Mouse (Mus musculus) intestine, embryonic 16.5 days (tissue): Measurements from ENCODE around the gene Tmem183a. TPM values are rescaled to one million over a fixed set of nuclear protein-coding genes. Genes with fewer than 3 reads are reported as not detected.

Experiments
- ATAC-seq: fragments of 200-750 bp; cut with Nextera tagmentation; 2 replicates; pipeline ENCODE4 v1.8.0; 2017; ENCODE audit warnings: moderate TSS enrichment, moderate library complexity
- H3K27ac ChIP-seq: fragments of 300-500 bp; sonication (generic); 2 replicates; pipeline ENCODE4 v1.5.1; 2014; ENCODE audit warnings: mild to moderate bottlenecking, low read length
- H3K27me3 ChIP-seq: fragments of 300-500 bp; sonication (generic); replicated peaks from 2 replicates; pipeline ENCODE4 v1.6.1; 2014; ENCODE audit warnings: low read length, control low read depth, mixed read lengths; ENCODE audit not compliant: control insufficient read depth, insufficient read depth
- H3K36me3 ChIP-seq: fragments of 300-500 bp; sonication (generic); 2 replicates; pipeline ENCODE4 v1.6.1; 2014; ENCODE audit warnings: low read length, control low read depth; ENCODE audit not compliant: control insufficient read depth, insufficient read depth
- H3K4me1 ChIP-seq: fragments of 300-500 bp; sonication (generic); 2 replicates; pipeline ENCODE4 v1.6.1; 2014; ENCODE audit warnings: low read length, control low read depth, mixed read lengths; ENCODE audit not compliant: control insufficient read depth, insufficient read depth
- H3K4me2 ChIP-seq: fragments of 300-500 bp; sonication (generic); 2 replicates; pipeline ENCODE4 v1.6.1; 2014; ENCODE audit warnings: low read depth, low read length, control low read depth
- H3K4me3 ChIP-seq: fragments of 300-500 bp; sonication (generic); 2 replicates; pipeline ENCODE4 v1.5.1; 2014; ENCODE audit warnings: mild to moderate bottlenecking, low read length
- H3K9ac ChIP-seq: fragments of 300-500 bp; sonication (generic); 2 replicates; pipeline ENCODE4 v1.6.1; 2014; ENCODE audit warnings: low read depth, low read length
- H3K9me3 ChIP-seq: fragments of 300-500 bp; sonication (generic); 2 replicates; pipeline ENCODE4 v1.6.1; 2016; ENCODE audit warnings: low read length, control low read depth; ENCODE audit not compliant: control insufficient read depth
- WGBS: fragments of 180-500 bp; shearing (Covaris S2); extraction: QIAGEN DNeasy Blood & Tissue Kit; methylation state at CpG from one replicate; pipeline ENCODE4 v1.1.7; 2014; 5-methylcytosine and 5-hydroxymethylcytosine counted together
- polyA plus RNA-seq: library from polyadenylated mRNA; unstranded; fragments of >200 nt; fragmentation: Nextera tagmentation; extraction: Ambion mirVana; gene quantifications from 2 replicates; pipeline ENCODE4 v1.2.1, GENCODE M21; 2015

The Tmem183a gene
- polyA plus RNA-seq, 1 experiment from 2014 or later, result 88.6 TPM

DNA sequence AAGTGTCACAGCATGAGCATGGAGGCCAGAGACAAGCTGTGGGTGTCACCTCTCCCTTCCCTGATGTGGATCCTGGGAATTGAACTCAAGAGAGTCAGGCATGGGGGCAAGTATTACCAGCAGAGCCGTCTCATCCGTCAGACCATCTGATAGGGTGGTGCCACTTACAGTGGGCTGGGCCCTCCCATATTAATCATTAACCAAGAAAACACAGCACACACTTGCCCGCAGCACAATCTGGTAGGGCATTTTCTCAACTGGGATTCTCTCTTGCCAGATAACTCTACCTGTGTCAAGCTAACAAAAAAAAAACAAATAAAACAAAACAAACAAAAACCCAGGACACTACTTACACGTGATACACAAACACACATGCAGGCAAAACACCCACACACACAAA, 4.3 kb downstream of the Tmem183a start:
- H3K4me3 ChIP-seq, result no peak overlapping the region
- no peak overlapping the region for H3K9ac ChIP-seq
- no peaks in the 10 kb centered on the region for H3K27me3 ChIP-seq
- H3K4me1 ChIP-seq, result peaks cover 15% of the 10 kb centered on the region
- peak; percentile 55 for ATAC-seq
- WGBS, result 57% methylated on average over 4 of the region's 4 CpGs
- peak overlapping the region; percentile 28 for H3K27ac ChIP-seq
- no peak overlapping the region for H3K4me2 ChIP-seq
- H3K36me3 ChIP-seq, result peaks cover 16% of the 10 kb centered on the region
- no peaks in the 10 kb centered on the region for H3K9me3 ChIP-seq

DNA sequence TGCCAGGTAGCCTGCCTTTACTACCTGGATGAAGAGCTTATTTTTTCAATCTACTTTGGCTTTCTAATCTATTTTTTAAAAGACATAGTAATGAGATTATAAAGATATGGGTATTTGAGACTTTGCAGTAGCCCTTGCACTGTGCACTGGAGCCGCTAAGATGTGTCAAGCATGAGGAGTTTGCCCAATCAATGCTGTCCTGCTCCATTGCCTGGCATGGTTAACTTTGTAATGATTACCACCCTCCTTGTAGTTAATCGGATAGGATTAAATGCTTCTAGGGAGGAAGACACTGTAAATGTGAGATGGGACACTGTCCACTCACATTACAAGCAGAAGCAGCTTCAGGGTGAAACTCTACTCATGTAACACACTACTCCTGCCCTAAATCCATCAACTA, 8.5 kb downstream of the Tmem183a start:
- H3K27me3 ChIP-seq, result no peaks in the 10 kb centered on the region
- H3K4me3 ChIP-seq, result no peak overlapping the region
- ATAC-seq, result no peak
- no peak overlapping the region for H3K27ac ChIP-seq
- no peaks in the 10 kb centered on the region for H3K9me3 ChIP-seq
- no peak overlapping the region for H3K9ac ChIP-seq
- peaks cover 4% of the 10 kb centered on the region; the same call in 1 of the 2 replicates for H3K4me1 ChIP-seq
- no peak overlapping the region for H3K4me2 ChIP-seq
- WGBS, result 93% methylated on average over 2 of the region's 2 CpGs
- H3K36me3 ChIP-seq, result peaks cover 16% of the 10 kb centered on the region

DNA sequence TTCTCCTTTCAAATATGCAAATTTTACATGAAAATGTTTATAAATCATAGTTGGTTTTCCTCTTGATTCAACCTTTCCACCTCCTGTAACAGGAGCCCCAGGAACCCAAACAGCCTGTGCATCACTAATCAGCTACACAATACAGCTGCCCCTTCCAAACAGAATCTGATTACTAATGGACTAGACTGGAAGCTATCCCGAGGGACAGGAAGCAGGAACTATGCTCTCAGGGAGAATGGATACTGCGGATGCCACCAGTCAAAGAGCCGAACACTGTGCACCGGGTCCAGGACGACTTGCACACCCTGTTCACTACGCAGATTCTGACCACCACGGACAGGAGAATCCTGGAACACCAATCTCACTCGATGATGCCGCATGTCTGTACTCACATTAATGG, 14.0 kb downstream of the Tmem183a start:
- H3K27ac ChIP-seq, result no peak overlapping the region
- H3K4me1 ChIP-seq, result peaks cover 4% of the 10 kb centered on the region
- H3K9ac ChIP-seq, result no peak overlapping the region
- peaks cover 6% of the 10 kb centered on the region for H3K36me3 ChIP-seq
- H3K9me3 ChIP-seq, result no peaks in the 10 kb centered on the region
- H3K4me2 ChIP-seq, result no peak overlapping the region
- H3K4me3 ChIP-seq, result no peak overlapping the region
- no peak for ATAC-seq
- no peaks in the 10 kb centered on the region for H3K27me3 ChIP-seq
- 84% methylated on average over 9 of the region's 9 CpGs for WGBS

DNA sequence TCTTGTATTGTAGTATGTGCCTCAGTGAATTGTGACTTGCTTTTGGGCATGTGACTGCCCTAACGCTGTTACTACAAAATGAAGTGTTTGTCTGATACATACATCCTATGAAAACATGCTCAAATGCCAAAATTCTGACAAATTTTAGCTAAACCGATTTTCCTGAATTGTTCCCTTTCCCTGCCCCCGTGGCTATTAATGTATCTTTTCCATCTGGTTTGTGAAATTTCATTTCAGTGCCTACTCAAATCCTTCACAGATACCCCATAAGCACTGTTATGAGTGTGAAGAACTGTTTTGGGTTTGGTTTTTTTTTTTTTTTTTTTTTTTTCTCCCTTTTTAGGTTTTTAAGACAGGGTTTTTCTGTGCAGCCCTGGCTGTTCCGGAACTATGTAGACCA, 16.7 kb downstream of the Tmem183a start:
- H3K4me1 ChIP-seq, result peaks cover 4% of the 10 kb centered on the region
- no peak overlapping the region for H3K9ac ChIP-seq
- H3K9me3 ChIP-seq, result no peaks in the 10 kb centered on the region
- peak overlapping the region; percentile 88 for H3K4me2 ChIP-seq
- no peak for ATAC-seq
- no peaks in the 10 kb centered on the region for H3K27me3 ChIP-seq
- H3K27ac ChIP-seq, result no peak overlapping the region
- peaks cover 4% of the 10 kb centered on the region; the same call in 1 of the 2 replicates for H3K36me3 ChIP-seq
- 77% methylated on average over 4 of the region's 4 CpGs for WGBS
- H3K4me3 ChIP-seq, result peak overlapping the region; percentile 58; the same call in 1 of the 2 replicates

DNA sequence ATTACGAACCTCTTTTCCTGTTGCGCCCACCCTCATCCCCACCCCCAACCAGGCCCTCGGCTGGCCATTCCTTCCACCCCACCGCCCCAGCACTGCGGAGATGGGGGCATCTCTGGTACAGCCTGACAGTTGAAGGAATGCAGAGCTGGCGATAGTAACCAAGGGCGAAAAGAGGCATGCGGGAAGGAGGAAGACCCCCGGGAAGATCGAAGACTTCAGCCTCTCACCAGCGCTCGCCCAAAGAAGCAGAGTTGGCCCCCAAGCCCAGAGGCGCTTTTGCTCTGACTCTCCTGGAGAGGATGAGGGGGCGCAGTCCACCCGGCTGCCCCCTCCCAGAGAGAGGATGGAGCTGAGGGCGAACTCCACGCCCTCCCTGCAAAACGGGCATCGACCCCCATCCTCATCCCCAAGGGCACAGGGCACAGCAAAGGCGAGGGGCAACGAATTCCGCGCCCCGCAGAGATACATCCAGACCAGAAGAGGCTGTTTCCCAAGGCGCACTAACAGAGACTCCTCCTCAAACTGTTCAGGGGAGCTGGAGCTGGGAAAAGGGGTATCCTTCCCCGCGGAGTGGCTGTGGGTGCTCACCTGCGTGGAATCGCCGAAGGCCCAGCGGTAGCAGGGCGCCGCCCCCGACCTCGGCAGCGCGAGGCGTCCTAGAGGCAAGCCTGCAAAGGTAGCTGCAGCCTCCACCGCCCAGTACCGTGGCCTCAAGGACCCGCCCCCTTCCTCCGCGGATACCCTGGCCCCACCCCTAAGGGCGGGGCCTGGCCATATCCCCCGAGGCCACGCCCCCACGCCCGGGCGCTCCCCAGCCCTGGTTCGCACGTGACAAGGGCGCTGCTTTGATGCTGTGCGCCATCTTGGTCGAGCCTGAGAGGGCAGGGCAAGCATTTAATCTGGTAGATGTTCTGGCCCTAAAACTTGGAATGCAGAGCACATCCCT, 17.5 kb downstream of the Tmem183a start:
- peaks cover 4% of the 10 kb centered on the region; the same call in 1 of the 2 replicates for H3K36me3 ChIP-seq
- H3K4me2 ChIP-seq, result peak overlapping the region; percentile 88
- H3K4me3 ChIP-seq, result peak overlapping the region; percentile 58
- ATAC-seq, result peak; percentile 97
- H3K9me3 ChIP-seq, result no peaks in the 10 kb centered on the region
- 2% methylated on average over 54 of the region's 54 CpGs for WGBS
- H3K27ac ChIP-seq, result no peak overlapping the region
- H3K27me3 ChIP-seq, result no peaks in the 10 kb centered on the region
- H3K9ac ChIP-seq, result peak overlapping the region; percentile 66
- H3K4me1 ChIP-seq, result peaks cover 4% of the 10 kb centered on the region

DNA sequence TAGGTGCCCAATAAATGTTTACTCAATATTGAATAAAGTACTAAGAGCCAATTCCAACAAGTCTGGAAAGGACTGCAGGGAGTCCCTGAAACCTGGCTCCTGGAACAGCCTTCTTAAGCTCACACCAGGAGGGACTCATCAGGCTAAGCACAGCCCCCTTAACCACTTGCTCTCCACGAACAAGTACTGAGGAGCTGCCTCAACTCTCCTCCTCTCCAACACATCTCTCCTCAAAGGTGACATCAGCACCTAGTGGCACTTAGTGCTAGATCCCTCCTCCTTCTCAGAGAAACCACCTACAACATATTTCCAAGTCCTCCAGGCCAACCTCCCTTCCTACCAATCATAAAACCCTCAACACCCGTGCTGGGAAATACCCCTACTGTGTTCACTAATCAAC, 18.2 kb downstream of the Tmem183a start:
- H3K4me3 ChIP-seq, result peak overlapping the region; percentile 58
- H3K27me3 ChIP-seq, result no peaks in the 10 kb centered on the region
- peak overlapping the region; percentile 88 for H3K4me2 ChIP-seq
- peak overlapping the region; percentile 66; the same call in 1 of the 2 replicates for H3K9ac ChIP-seq
- no peaks in the 10 kb centered on the region for H3K9me3 ChIP-seq
- peaks cover 4% of the 10 kb centered on the region; the same call in 1 of the 2 replicates for H3K36me3 ChIP-seq
- peaks cover 4% of the 10 kb centered on the region for H3K4me1 ChIP-seq
- peak; percentile 9; the same call in 1 of the 2 replicates for ATAC-seq
- no peak overlapping the region for H3K27ac ChIP-seq
- 10% methylated on average over 2 of the region's 2 CpGs for WGBS

DNA sequence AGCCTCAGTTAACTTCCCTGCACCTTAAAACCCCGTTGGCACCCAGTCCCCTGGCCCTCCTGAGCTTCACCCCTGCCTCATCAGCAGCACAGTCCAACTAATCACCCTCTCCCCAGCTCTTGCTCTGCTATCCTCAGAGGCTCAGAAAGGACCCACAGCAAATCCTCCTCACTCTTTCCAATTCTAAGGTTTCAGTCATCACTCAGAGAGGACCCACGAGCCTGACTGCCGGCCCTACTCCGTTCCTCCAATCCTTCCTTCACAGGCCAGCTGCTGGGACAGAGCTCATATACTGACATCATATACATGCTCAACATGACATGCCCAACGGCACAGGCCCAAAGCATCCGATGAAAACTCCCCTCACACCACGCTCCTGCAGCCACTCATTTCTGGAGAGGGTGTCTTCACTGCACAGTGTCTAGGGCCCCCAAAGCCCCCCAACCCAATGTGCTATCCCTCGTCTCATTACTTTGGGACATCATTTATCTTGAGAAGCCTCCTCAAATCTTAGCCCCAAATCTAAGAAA, 18.9 kb downstream of the Tmem183a start:
- no peak overlapping the region for H3K4me3 ChIP-seq
- peaks cover 3% of the 10 kb centered on the region; the same call in 1 of the 2 replicates for H3K36me3 ChIP-seq
- H3K4me2 ChIP-seq, result no peak overlapping the region
- ATAC-seq, result no peak
- H3K9ac ChIP-seq, result no peak overlapping the region
- H3K27me3 ChIP-seq, result no peaks in the 10 kb centered on the region
- H3K27ac ChIP-seq, result no peak overlapping the region
- peaks cover 4% of the 10 kb centered on the region for H3K4me1 ChIP-seq
- H3K9me3 ChIP-seq, result no peaks in the 10 kb centered on the region
- WGBS, result 71% methylated on average over 8 of the region's 8 CpGs

DNA sequence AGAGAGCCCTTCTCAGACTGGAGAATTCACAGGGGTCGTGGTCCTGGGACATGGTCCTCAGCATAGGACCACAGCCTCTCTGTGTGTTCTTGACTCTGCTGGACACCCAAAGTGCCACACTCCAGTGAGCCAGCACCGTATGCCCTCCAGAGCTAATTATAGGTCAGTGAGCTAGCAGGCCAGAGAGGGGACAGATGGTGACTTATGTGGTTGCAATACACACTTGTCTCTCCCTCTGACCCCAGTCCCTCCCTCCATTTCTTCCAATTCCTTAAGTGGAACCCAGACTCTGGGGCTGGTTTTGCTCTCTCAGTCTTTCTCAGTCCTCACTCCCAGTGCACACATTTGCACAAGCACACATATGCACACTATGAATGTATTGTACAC, 19.5 kb downstream of the Tmem183a start:
- Histone ChIP-seq H3K27me3 (no peaks in the 10 kb centered on the region), H3K27ac (no peak overlapping the region), H3K9ac (no peak overlapping the region), H3K4me3 (no peak overlapping the region), H3K36me3 (no peaks in the 10 kb centered on the region), H3K4me2 (no peak overlapping the region), H3K4me1 (peaks cover 4% of the 10 kb centered on the region), H3K9me3 (no peaks in the 10 kb centered on the region)
- ATAC-seq, result no peak
- WGBS, result 62% methylated on average over 2 of the region's 2 CpGs

DNA sequence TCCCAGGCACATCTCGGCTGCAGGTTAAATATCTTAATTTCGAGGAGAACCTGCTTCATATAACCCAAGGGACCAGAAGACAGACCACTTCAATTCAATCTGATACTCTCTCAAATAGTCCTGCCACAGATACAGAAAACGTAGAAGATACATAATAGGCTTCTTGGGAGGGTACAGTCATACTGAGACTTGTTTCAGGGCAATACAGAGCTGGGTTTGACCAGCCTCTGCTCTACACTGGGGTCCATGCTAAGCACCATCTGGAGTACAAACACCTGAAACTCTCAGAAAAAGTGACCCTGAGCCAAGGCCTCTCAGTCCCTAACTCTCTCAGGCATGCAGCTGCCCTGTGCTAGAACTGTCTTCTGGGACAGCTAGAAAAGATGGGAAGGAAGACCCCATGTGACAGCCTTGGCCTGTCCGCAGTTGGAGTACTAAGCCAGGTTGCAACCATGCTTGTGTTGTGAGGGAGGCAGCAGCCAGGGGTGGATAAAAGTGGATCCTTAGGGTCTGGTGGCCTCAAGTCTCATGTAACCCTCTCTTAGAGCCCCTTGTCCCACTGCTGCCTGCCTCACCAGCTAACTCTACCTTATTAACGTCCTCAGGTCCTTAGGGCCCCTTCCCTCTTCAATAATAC, 20.0 kb downstream of the Tmem183a start:
- Histone ChIP-seq H3K36me3 (no peaks in the 10 kb centered on the region), H3K27me3 (no peaks in the 10 kb centered on the region), H3K27ac (no peak overlapping the region), H3K4me1 (peaks cover 4% of the 10 kb centered on the region), H3K9ac (no peak overlapping the region), H3K4me2 (no peak overlapping the region), H3K4me3 (no peak overlapping the region), H3K9me3 (no peaks in the 10 kb centered on the region)
- ATAC-seq, result no peak
- 77% methylated on average over 5 of the region's 5 CpGs for WGBS
